Mouse (Mus musculus) B cell, adult 2 months (primary cell): ENCODE results near the gene AC124502.3.
A peak's percentile ranks its signal among the peaks of the same experiment; 100 is the strongest.
"Not testable (repeated sequence)": the region's sequence is repeated elsewhere in the genome, so short reads cannot be mapped to it uniquely, and the experiment has no call there.

Experiments
- DNase-seq, 2 experiments: peaks; one replicate each; pipeline ENCODE4 v3.0.0; 2022

The AC124502.3 gene

GRCm38 (mm10) chr19:5086533-5086932, 47.8 kb downstream of the AC124502.3 start:
- not testable (repeated sequence) for DNase-seq

DNA sequence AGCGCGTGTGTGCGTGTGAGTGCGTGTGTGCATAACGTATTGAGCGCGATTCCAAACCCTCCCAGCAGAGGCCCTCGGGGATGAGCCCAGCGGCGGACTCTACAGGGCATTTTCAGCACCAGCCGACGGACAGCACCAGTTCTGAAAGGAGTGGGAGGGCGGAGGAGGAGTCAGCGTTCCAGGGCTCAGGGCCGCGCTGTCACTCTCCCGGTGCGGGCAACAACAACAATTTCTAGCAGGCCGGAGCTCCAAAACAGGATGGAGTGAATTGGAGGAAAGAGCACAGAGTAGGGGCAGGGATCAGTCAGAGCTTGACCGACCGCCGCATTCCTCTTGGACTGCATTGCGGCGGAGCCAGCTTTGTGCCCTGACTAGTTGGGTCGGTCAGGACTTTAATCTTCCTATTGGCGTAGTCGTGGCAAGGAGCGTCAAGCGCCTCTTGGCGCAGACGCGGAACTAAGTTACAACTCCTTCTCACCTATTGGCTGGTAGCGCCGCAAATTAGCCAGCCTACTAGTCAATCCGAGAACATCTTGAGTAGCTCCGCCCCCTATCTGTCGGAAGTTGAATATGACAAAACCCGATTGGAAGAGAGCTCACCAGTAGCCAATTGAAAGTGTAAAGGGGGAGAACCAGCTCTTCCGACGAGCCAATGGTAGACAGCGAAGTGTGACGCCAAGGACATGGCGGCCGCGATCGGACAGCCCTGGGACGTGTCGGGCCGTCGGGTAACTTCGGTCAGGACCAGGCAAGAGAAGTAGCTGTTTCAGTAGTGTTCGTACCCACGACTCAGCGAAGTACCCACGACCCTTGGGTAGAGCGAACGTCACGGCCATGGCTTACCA, 49.4 kb downstream of the AC124502.3 start, which contains the start of gene Yif1a:
Yif1a (plus strand) TSS at position 655 of the 845 bp plus-strand sequence.
- peak; percentile 91 to 92 for DNase-seq

GRCm38 (mm10) chr19:5089324-5089723, 50.6 kb downstream of the AC124502.3 start:
- no peak for DNase-seq

- DNase-seq = no peak
Observed at GRCm38 (mm10) chr19:5092083-5092482, 53.4 kb downstream of the AC124502.3 start.

DNA sequence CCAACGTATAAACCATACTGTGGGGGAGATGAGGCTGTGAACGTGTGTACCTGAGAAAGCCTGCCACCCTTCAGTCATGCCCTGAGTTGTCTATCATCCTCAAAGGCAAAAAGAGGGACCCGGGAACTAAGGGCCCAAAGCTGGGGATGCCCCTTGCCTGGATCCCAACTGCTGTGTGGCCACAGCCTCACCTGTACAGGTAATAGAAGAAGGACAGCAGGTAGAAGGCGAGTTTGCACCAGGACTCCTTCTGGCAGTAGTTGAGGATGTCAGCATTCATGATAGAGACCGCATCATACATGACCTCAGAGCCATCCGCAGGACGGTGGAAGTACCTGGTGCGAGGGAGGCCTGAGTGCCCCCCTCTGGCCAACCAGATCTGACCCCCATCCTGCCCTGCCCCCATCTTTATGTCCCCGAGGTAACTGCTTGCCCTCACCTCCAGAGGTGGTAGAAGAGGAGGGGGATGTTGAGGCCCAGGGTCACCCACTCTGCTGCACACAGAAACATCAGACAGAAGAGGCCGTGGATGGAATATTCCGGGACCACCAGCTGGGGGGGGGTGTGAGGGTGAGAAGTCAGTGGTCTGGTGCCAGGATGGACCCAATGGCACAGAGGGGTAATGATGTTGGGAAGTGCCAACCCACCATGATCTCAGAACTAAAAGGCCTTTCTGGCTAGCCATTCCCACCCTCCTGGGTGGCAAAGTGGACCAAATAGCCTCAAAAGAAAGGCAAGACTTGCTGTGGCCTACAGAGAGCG, 55.0 kb downstream of the AC124502.3 start:
- no peak for DNase-seq

DNA sequence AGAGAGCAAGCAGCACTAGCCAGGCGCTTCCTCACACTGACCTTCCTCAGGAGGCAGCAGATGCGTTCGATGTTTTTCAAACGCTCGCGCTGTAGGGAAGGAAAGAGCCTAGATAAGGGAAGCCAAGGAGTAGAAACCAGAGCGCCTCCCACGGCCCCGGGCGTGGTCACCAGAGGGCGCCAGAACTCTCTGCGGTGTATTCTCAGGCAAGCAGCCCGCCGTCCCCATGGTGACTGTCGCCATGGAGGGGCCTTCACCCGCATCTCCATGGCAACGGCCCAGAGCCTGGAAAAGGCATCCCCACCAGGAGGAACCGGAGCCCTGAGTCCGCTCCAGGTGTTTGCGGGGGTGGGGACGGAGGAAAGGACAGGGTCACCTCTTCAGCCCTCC, 55.5 kb downstream of the AC124502.3 start:
- peak; percentile 93 to 94 for DNase-seq

DNA sequence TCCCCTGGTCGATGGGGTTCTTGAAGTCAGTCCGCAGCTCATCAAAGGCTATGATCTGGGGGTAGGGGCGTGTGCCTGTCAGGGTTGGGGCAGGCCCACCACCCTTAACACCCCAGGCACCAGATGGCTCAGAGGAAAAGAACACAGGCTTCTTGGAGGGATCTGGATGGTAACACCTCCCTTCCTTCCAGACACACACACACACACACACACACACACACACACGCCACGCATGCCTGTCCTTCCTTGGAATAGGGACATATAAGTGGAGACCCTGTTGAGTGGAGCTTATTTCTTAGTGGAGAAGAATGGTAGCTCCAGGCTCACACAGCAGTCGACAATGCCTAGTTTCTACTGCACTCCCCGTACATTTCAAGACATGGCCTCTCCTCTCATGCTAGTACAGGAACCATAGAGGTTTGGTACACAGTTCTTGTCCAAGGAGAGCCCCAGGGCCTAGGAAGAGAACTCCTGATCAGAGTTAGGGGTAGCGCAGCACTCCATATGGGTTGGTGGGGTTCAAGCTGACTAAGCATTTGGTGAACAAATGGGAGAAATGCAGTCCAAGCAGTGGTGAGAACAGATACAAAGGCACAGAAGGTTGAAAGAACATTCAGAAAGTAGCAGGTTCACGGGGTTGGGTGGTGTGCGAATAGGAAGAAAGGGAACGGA, 56.2 kb downstream of the AC124502.3 start:
- DNase-seq = no peak

DNA sequence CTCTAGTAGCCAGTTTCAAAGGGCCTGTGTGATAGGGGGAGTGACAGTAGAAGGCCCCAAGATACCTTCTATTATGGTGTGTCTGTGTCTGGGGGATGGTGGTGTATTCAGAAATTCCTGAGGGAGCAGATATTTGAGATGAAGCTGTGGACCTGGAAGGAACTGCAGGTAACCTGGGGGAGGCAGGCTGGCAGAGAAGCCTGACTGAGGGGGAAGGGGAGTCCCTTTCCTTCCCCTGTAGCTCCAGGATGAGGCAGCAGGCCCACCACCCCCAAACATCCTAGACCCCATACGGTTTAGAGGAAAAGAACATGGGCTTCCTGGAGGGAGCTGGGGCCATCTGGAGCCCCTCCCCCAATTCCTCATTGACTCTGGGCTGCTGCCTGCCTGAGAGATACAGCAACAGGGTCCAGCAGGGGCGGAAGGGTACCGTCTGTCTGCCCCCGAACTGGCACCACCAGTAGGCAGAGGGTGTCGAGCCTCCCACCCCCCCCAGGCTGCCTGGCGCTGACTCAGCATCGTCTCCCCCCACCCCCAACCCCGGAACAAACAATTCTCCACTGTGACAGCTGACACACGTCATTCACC, 57.3 kb downstream of the AC124502.3 start:
- no peak for DNase-seq

DNA sequence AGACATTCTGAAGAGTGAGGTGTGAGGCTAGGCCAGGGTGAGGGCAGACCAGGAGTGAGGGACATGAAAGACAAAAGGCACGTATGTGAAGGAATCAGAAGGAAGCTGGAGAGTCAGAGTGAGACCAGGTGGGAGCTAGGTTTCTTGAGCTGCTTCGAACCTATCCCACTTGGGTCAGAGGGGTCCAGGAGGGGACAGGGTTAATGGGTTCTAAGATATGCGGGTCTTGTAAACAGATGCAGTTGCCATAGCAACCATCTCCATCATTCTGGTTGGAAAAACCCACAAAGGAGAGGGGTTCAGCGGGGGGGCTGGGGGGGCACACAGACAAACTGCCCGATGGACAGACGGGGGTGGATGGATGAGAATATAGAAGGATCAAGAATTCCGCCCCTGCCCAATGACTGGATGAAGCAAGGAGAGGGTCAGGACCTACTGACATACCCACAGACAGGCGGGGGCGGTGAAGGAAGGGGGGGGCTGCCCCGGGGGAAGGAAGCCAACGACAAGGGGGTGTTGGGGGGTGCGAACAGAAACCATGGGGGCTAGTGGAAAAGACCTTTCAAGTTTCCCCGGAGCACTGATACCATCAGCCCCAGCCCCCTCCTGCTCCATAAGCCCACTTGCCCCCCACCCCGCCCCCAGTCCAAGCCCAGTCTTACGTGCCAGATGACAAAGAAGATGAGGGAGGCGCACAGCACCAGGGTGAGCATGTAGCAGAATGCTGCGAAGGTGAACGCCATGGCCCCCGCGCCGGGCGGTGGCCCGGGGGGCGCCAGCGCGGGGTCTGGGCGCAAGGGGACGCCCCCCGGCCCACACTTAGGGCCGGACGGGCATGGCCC, 59.1 kb downstream of the AC124502.3 start:
- DNase-seq = no peak

GRCm38 (mm10) chr19:5098363-5099143, 59.9 kb downstream of the AC124502.3 start, which contains the start of gene Cnih2:
TSS of gene Cnih2 (minus strand) at chr19:5098521.
- peak; percentile 48 to 62 for DNase-seq
